Mouse (Mus musculus) erythroblast, embryonic 14.5 days (primary cell): Measurements from ENCODE around the gene Ctf2.

Experiments used
- GATA1 ChIP-seq: IDR thresholded peaks from 2 replicates; pipeline ENCODE4 v1.6.1; 2012; ENCODE audit warnings: low read length, inconsistent platforms, mixed read lengths
- TAL1 ChIP-seq: IDR thresholded peaks from 3 replicates; pipeline ENCODE4 v1.6.1; 2012; ENCODE audit warnings: low read length, inconsistent platforms, mixed read lengths

DNA sequence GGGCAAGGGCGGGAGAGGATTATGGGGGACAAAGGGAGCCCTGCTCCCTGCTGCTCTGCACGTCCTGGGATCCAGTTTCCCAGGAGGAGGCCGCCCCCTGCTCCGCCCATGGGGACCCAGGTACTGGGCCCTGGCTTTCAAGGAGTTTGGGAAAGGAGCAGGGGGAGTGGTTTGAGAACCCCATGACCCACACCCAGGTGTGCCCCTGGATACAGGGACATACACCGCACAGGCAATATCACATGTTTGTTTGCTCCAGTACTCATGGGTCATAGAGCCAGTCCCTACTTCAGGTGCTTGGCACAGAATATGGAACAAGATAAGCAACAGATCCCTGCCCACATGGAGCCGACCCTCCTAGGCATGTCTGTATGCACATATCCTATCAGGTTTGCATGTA, 6.0 kb downstream of the Ctf2 start:
- TF ChIP-seq TAL1 (no peak), GATA1 (no peak)
